Mouse (Mus musculus): ENCODE results near the gene Pcyox1. TPM values are rescaled to one million over a fixed set of nuclear protein-coding genes. Genes with fewer than 3 reads are reported as not detected.
A peak's percentile ranks its signal among the peaks of the same experiment; 100 is the strongest.

Pcyox1 gene
- polyA plus RNA-seq, 1 experiment from 2014 or later, result 77.2 TPM

- Histone ChIP-seq H3K4me1 (ENCODE audit: control insufficient read depth, insufficient read depth, low read length) (no peaks in the 10 kb centered on the region), H3K9ac (ENCODE audit: low read depth, low read length) (no peak within 1 kb of the TSS), H3K27ac (ENCODE audit: low read length) (no peak within 1 kb of the TSS), H3K36me3 (ENCODE audit: control insufficient read depth, insufficient read depth, low read length) (peaks cover 24% of the 10 kb centered on the region; the same call in 1 of the 2 replicates), H3K4me3 (ENCODE audit: low read length) (no peak within 1 kb of the TSS), H3K27me3 (replicated peaks; ENCODE audit: control insufficient read depth, insufficient read depth, low read length) (no peaks in the 10 kb centered on the region), H3K4me2 (ENCODE audit: low read depth, low read length) (no peak within 1 kb of the TSS), H3K9me3 (ENCODE audit: control insufficient read depth, low read length) (no peaks in the 10 kb centered on the region)
- no peak for ATAC-seq
- WGBS, result 94% methylated on average over 1 of the region's 1 CpGs
Measured at GRCm38 (mm10) chr6:86426358-86426757, 29.4 kb upstream of the Pcyox1 start, which contains the start of gene Gm44790. TSS of gene Gm44790 (plus strand) at chr6:86426658.

DNA sequence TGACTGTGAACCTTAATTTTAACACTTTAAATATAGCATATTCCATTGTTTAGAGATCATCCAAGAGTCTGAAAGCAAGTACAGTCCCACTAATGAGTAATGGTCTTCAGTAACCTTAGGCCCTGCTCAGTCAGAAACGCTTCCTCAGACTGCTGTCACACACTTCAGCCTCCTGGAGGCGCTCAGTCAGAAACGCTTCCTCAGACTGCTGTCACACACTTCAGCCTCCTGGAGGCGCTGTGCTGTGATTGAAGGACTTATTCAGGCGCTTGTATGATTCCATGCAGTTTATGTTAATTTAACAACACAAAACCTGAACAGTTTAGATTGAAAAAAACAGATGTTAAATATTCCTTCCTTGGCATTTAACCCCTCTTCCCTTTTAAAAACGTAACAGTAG, 23.5 kb upstream of the Pcyox1 start:
- ATAC-seq, result no peak
- peaks cover 13% of the 10 kb centered on the region for H3K36me3 ChIP-seq (ENCODE audit: control insufficient read depth, insufficient read depth, low read length)
- H3K4me2 ChIP-seq (ENCODE audit: low read depth, low read length), result no peak overlapping the region
- no peak overlapping the region for H3K9ac ChIP-seq (ENCODE audit: low read depth, low read length)
- no peaks in the 10 kb centered on the region for H3K9me3 ChIP-seq (ENCODE audit: control insufficient read depth, low read length)
- H3K27me3 ChIP-seq (replicated peaks; ENCODE audit: control insufficient read depth, insufficient read depth, low read length), result no peaks in the 10 kb centered on the region
- WGBS, result 75% methylated on average over 6 of the region's 6 CpGs
- H3K4me3 ChIP-seq (ENCODE audit: low read length), result no peak overlapping the region
- H3K27ac ChIP-seq (ENCODE audit: low read length), result no peak overlapping the region
- no peaks in the 10 kb centered on the region for H3K4me1 ChIP-seq (ENCODE audit: control insufficient read depth, insufficient read depth, low read length)

DNA sequence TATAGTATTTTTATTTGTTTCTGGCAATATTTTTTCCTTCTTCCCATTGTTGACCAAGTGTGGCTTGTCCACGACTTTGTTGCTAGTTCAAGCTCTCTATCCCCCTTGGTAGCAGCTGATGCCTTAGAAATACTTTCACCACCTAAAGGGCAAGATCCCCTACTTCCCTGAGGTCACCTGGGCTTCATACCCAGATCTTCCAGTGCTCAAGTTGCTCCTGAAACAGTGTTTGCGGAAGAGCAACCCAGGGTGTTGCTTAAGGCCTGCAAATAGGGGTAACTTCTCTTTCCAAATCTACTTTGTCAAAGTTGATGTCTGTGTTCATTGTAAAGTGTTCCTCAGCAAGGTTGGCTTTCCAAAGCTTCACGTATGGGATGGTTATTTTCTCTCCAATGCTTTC, 22.3 kb upstream of the Pcyox1 start:
- peaks cover 11% of the 10 kb centered on the region for H3K36me3 ChIP-seq (ENCODE audit: control insufficient read depth, insufficient read depth, low read length)
- H3K4me1 ChIP-seq (ENCODE audit: control insufficient read depth, insufficient read depth, low read length), result no peaks in the 10 kb centered on the region
- no peak overlapping the region for H3K4me2 ChIP-seq (ENCODE audit: low read depth, low read length)
- no peak overlapping the region for H3K4me3 ChIP-seq (ENCODE audit: low read length)
- H3K27ac ChIP-seq (ENCODE audit: low read length), result no peak overlapping the region
- ATAC-seq, result no peak
- H3K27me3 ChIP-seq (replicated peaks; ENCODE audit: control insufficient read depth, insufficient read depth, low read length), result no peaks in the 10 kb centered on the region
- H3K9ac ChIP-seq (ENCODE audit: low read depth, low read length), result no peak overlapping the region
- 88% methylated on average over 3 of the region's 3 CpGs for WGBS
- no peaks in the 10 kb centered on the region for H3K9me3 ChIP-seq (ENCODE audit: control insufficient read depth, low read length)

GRCm38 (mm10) chr6:86418711-86419110, 21.8 kb upstream of the Pcyox1 start:
- H3K27ac ChIP-seq (ENCODE audit: low read length), result no peak overlapping the region
- no peaks in the 10 kb centered on the region for H3K4me1 ChIP-seq (ENCODE audit: control insufficient read depth, insufficient read depth, low read length)
- no peaks in the 10 kb centered on the region for H3K9me3 ChIP-seq (ENCODE audit: control insufficient read depth, low read length)
- no peak for ATAC-seq
- no peaks in the 10 kb centered on the region for H3K27me3 ChIP-seq (replicated peaks; ENCODE audit: control insufficient read depth, insufficient read depth, low read length)
- H3K36me3 ChIP-seq (ENCODE audit: control insufficient read depth, insufficient read depth, low read length), result peaks cover 11% of the 10 kb centered on the region
- H3K9ac ChIP-seq (ENCODE audit: low read depth, low read length), result no peak overlapping the region
- WGBS, result 92% methylated on average over 6 of the region's 6 CpGs
- H3K4me3 ChIP-seq (ENCODE audit: low read length), result no peak overlapping the region
- no peak overlapping the region for H3K4me2 ChIP-seq (ENCODE audit: low read depth, low read length)

- no peak overlapping the region for H3K27ac ChIP-seq (ENCODE audit: low read length)
- no peaks in the 10 kb centered on the region for H3K27me3 ChIP-seq (replicated peaks; ENCODE audit: control insufficient read depth, insufficient read depth, low read length)
- no peak for ATAC-seq
- H3K9me3 ChIP-seq (ENCODE audit: control insufficient read depth, low read length), result no peaks in the 10 kb centered on the region
- H3K9ac ChIP-seq (ENCODE audit: low read depth, low read length), result no peak overlapping the region
- H3K4me1 ChIP-seq (ENCODE audit: control insufficient read depth, insufficient read depth, low read length), result peaks cover 5% of the 10 kb centered on the region
- no peak overlapping the region for H3K4me2 ChIP-seq (ENCODE audit: low read depth, low read length)
- H3K36me3 ChIP-seq (ENCODE audit: control insufficient read depth, insufficient read depth, low read length), result no peaks in the 10 kb centered on the region; the same call in 1 of the 2 replicates
- H3K4me3 ChIP-seq (ENCODE audit: low read length), result no peak overlapping the region
Measured at GRCm38 (mm10) chr6:86406306-86406705, 9.4 kb upstream of the Pcyox1 start.

GRCm38 (mm10) chr6:86404996-86405395, 8.0 kb upstream of the Pcyox1 start:
- peak overlapping the region; percentile 85 for H3K4me3 ChIP-seq (ENCODE audit: low read length)
- WGBS, result under 1% methylated on average over 11 of the region's 11 CpGs
- peak overlapping the region; percentile 99 for H3K9ac ChIP-seq (ENCODE audit: low read depth, low read length)
- H3K27ac ChIP-seq (ENCODE audit: low read length), result peak overlapping the region; percentile 100
- peak overlapping the region; percentile 52 for H3K4me2 ChIP-seq (ENCODE audit: low read depth, low read length)
- H3K9me3 ChIP-seq (ENCODE audit: control insufficient read depth, low read length), result no peaks in the 10 kb centered on the region
- no peaks in the 10 kb centered on the region; the same call in 1 of the 2 replicates for H3K36me3 ChIP-seq (ENCODE audit: control insufficient read depth, insufficient read depth, low read length)
- H3K4me1 ChIP-seq (ENCODE audit: control insufficient read depth, insufficient read depth, low read length), result peaks cover 5% of the 10 kb centered on the region
- H3K27me3 ChIP-seq (replicated peaks; ENCODE audit: control insufficient read depth, insufficient read depth, low read length), result no peaks in the 10 kb centered on the region
- ATAC-seq, result no peak

DNA sequence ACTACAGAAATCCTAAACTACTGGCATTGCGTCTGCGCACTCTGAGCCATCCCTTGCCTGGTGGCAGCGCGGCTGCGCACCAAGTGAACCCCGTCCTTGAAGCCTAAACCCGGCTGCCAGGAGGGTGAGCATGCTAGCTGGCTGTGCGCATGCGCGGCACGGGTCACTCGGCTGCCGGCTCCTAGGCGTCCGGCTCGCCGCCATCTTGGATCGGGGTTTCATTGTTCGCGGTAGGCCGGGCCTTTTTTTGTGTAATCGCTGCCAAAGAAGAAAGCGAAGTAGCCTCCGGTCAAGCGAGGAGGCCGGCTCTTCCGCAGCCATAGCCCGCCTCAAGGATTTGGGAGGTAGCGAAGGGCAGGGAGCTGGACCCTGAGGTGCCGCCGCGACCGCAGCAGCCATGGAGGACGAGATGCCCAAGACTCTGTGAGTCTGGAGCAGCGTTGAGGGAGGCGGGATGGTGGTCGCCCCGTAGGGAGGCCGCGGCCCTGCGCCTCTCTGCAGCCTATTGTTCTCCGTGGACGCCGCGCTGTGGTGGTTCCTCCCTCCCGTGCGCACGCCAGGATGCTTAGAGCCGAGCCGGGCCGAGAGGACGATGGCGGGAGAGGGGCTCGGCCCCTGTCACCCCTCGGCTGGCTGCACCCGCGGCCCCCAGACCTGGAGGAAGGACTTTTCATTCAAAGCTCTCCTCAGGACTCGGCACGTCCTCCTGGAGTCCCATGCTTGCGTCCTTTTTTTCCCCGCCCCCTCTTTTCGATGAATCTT, 7.3 kb upstream of the Pcyox1 start, which contains the start of gene Tia1:
TSS of gene Tia1 (plus strand) at position 120 of the 762 bp plus-strand sequence.
- H3K4me1 ChIP-seq (ENCODE audit: control insufficient read depth, insufficient read depth, low read length), result peaks cover 5% of the 10 kb centered on the region
- peak within 1 kb of the TSS; percentile 52 for H3K4me2 ChIP-seq (ENCODE audit: low read depth, low read length)
- no peaks in the 10 kb centered on the region for H3K27me3 ChIP-seq (replicated peaks; ENCODE audit: control insufficient read depth, insufficient read depth, low read length)
- H3K4me3 ChIP-seq (ENCODE audit: low read length), result peak within 1 kb of the TSS; percentile 85
- H3K36me3 ChIP-seq (ENCODE audit: control insufficient read depth, insufficient read depth, low read length), result no peaks in the 10 kb centered on the region; the same call in 1 of the 2 replicates
- peak; percentile 96 for ATAC-seq
- H3K9me3 ChIP-seq (ENCODE audit: control insufficient read depth, low read length), result no peaks in the 10 kb centered on the region
- under 1% methylated on average over 60 of the region's 62 CpGs for WGBS
- peak within 1 kb of the TSS; percentile 100 for H3K27ac ChIP-seq (ENCODE audit: low read length)
- H3K9ac ChIP-seq (ENCODE audit: low read depth, low read length), result peak within 1 kb of the TSS; percentile 99

- Histone ChIP-seq H3K9me3 (ENCODE audit: control insufficient read depth, low read length) (no peaks in the 10 kb centered on the region), H3K4me2 (ENCODE audit: low read depth, low read length) (peak overlapping the region; percentile 16), H3K4me1 (ENCODE audit: control insufficient read depth, insufficient read depth, low read length) (peaks cover 5% of the 10 kb centered on the region), H3K4me3 (ENCODE audit: low read length) (peak overlapping the region; percentile 85), H3K36me3 (ENCODE audit: control insufficient read depth, insufficient read depth, low read length) (no peaks in the 10 kb centered on the region; the same call in 1 of the 2 replicates), H3K27ac (ENCODE audit: low read length) (peak overlapping the region; percentile 100), H3K9ac (ENCODE audit: low read depth, low read length) (peak overlapping the region; percentile 99), H3K27me3 (replicated peaks; ENCODE audit: control insufficient read depth, insufficient read depth, low read length) (no peaks in the 10 kb centered on the region)
- peak; percentile 67 for ATAC-seq
- under 1% methylated on average over 15 of the region's 15 CpGs for WGBS
Measured at GRCm38 (mm10) chr6:86403728-86404099, 6.8 kb upstream of the Pcyox1 start.

- Histone ChIP-seq H3K9me3 (ENCODE audit: control insufficient read depth, low read length) (no peaks in the 10 kb centered on the region), H3K36me3 (ENCODE audit: control insufficient read depth, insufficient read depth, low read length) (no peaks in the 10 kb centered on the region; the same call in 1 of the 2 replicates), H3K4me3 (ENCODE audit: low read length) (peak overlapping the region; percentile 39), H3K4me1 (ENCODE audit: control insufficient read depth, insufficient read depth, low read length) (peaks cover 5% of the 10 kb centered on the region), H3K27ac (ENCODE audit: low read length) (no peak overlapping the region), H3K4me2 (ENCODE audit: low read depth, low read length) (peak overlapping the region; percentile 50), H3K9ac (ENCODE audit: low read depth, low read length) (no peak overlapping the region), H3K27me3 (replicated peaks; ENCODE audit: control insufficient read depth, insufficient read depth, low read length) (no peaks in the 10 kb centered on the region)
- ATAC-seq, result no peak
- WGBS, result 37% methylated on average over 12 of the region's 12 CpGs
Measured at GRCm38 (mm10) chr6:86402681-86403607, 6.0 kb upstream of the Pcyox1 start.
